Mouse (Mus musculus): ENCODE data around the gene Zmynd15.

- peak; percentile 78 for TF ChIP-seq CTCF (IDR thresholded peaks at IDR 0.05; ENCODE audit: low read depth, low read length)
- TF ChIP-seq POLR2A (IDR thresholded peaks at IDR 0.05; ENCODE audit: extremely low read depth, insufficient read depth, low read length), result peak; percentile 73
These were observed 27.0 kb upstream of the Zmynd15 start, which contains the start of gene Arrb2 for GRCm38 (mm10) chr11:70432048-70432894.
